Mouse (Mus musculus): ENCODE data around the gene Trir.

- TF ChIP-seq POLR2A (IDR thresholded peaks at IDR 0.05; ENCODE audit: extremely low read depth, insufficient read depth, low read length): no peak
- TF ChIP-seq CTCF (IDR thresholded peaks at IDR 0.05; ENCODE audit: low read depth, low read length): peak; percentile 66
These were observed 49.4 kb downstream of the Trir start for GRCm38 (mm10) chr8:85076001-85076400.
